Mouse (Mus musculus) heart, adult 2 months (tissue): Measurements from ENCODE around the gene Troap. TPM values are rescaled to one million over a fixed set of nuclear protein-coding genes. Genes with fewer than 3 reads are reported as not detected.
A peak's percentile ranks its signal among the peaks of the same experiment; 100 is the strongest.

Experiments used
- DNase-seq, 2 experiments: peaks; one replicate each; pipeline ENCODE4 v3.0.0; 2021
- H3K27ac ChIP-seq: fragments of 200-600 bp; 2 replicates; pipeline ENCODE4 v1.8.1; 2022
- H3K27me3 ChIP-seq: fragments of 200-500 bp; 2 replicates; pipeline ENCODE4 v1.6.1; 2012; ENCODE audit warnings: mild to moderate bottlenecking, low read length, inconsistent platforms, mixed read lengths; ENCODE audit not compliant: control insufficient read depth, insufficient read depth
- H3K36me3 ChIP-seq: fragments of 200-500 bp; 2 replicates; pipeline ENCODE4 v1.6.1; 2012; ENCODE audit warnings: low read length, inconsistent platforms; ENCODE audit not compliant: control insufficient read depth, insufficient read depth
- H3K4me1 ChIP-seq: fragments of 200-500 bp; 2 replicates; pipeline ENCODE4 v1.6.1; 2011; ENCODE audit warnings: low read length; ENCODE audit not compliant: control insufficient read depth, insufficient read depth
- H3K4me3 ChIP-seq: fragments of 200-600 bp; 2 replicates; pipeline ENCODE4 v1.8.1; 2022
- H3K79me2 ChIP-seq: fragments of 200-500 bp; replicated peaks from 2 replicates; pipeline ENCODE4 v1.6.1; 2012; ENCODE audit warnings: mild to moderate bottlenecking, inconsistent platforms, low read length, moderate library complexity, mixed read lengths; ENCODE audit not compliant: control insufficient read depth, insufficient read depth
- H3K9ac ChIP-seq: fragments of 200-500 bp; 2 replicates; pipeline ENCODE4 v1.6.1; 2012; ENCODE audit warnings: low read depth, mild to moderate bottlenecking, control low read depth, inconsistent platforms, low read length, mixed read lengths
- CTCF ChIP-seq: fragments of 200-600 bp; IDR thresholded peaks from 2 replicates; pipeline ENCODE4 v1.8.1; 2022; ENCODE audit warnings: antibody characterized with exemption, mild to moderate bottlenecking, moderate library complexity
- EP300 ChIP-seq: fragments of 200-500 bp; IDR thresholded peaks from 2 replicates; pipeline ENCODE4 v1.6.1; 2011; ENCODE audit warnings: low read depth, low read length, control low read depth; ENCODE audit not compliant: insufficient read depth
- POLR2A ChIP-seq: fragments of 200-500 bp; IDR thresholded peaks from 2 replicates; pipeline ENCODE4 v1.6.1; 2011; ENCODE audit warnings: mild to moderate bottlenecking, low read depth, low read length, control low read depth; ENCODE audit not compliant: insufficient read depth
- WGBS: fragments of 180-500 bp; shearing (Covaris S2); methylation state at CpG from one replicate; pipeline ENCODE4 v1.1.7; 2018; 5-methylcytosine and 5-hydroxymethylcytosine counted together
- intact Hi-C: fragments of 180-260 bp; cut with DNase I; formaldehyde crosslinking; loops from one replicate; pipeline ENCODE4 v1.15.1; 2025
- polyA plus RNA-seq: library from polyadenylated mRNA; depleted of rRNA; stranded (reverse); fragments of >200 nt; gene quantifications from 2 replicates; pipeline ENCODE4 v1.2.3, GENCODE M21; 2012
- total RNA-seq, 2 experiments: library from RNA; stranded (reverse); gene quantifications; 2 replicates each; pipeline ENCODE4 v1.2.3; 2021

The Troap gene
- total and polyA plus RNA-seq, 3 experiments = 0.31 to 0.53 TPM; not detected in 1

DNA sequence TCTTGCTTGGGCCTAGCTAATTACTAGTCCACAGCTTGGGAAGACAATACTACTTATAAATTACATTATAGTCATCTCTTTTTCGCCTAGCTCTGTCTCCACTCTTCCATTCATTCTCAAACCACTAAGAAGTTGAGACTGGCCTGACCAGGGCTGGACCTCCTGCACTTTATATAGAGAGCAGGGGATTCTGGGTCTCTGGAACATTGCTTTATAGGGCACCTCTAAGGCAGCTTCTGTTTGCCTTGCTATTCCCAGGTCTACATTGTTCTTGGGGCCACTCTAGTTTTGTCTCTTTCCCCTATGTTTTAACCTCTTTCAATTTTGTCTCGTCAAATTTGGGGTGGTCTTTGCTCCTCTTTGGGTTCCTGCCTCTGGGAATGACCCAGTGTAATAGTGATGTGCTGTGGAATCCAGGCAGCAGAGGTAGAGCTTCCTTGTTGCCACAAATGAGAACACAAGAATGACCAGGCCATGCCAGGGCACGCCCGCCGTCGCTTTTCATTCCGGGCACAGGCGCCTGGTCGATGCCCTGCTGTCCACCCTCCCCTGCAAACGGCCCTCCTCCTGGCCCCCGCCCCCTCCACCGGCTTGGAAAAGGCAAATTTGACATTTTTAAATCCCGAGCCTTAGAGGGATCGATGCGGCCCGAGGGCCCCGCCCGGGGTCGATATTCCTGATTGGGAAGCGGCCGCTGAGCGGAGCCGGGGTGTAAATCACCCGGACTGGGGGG, 21.9 kb downstream of the Troap start:
- H3K36me3 ChIP-seq = no peaks in the 10 kb centered on the region
- no peak for DNase-seq
- peaks cover 3% of the 10 kb centered on the region for H3K4me1 ChIP-seq
- H3K4me3 ChIP-seq = no peak overlapping the region; the same call in 1 of the 2 replicates
- H3K79me2 ChIP-seq = no peaks in the 10 kb centered on the region
- intact Hi-C loops = no loop called here
- 24% methylated on average over 24 of the region's 24 CpGs for WGBS
- TF ChIP-seq EP300 = no peak
- no peak for TF ChIP-seq CTCF
- TF ChIP-seq POLR2A = no peak
- no peak overlapping the region for H3K9ac ChIP-seq
- peaks cover 18% of the 10 kb centered on the region for H3K27me3 ChIP-seq
- H3K27ac ChIP-seq = no peak overlapping the region

DNA sequence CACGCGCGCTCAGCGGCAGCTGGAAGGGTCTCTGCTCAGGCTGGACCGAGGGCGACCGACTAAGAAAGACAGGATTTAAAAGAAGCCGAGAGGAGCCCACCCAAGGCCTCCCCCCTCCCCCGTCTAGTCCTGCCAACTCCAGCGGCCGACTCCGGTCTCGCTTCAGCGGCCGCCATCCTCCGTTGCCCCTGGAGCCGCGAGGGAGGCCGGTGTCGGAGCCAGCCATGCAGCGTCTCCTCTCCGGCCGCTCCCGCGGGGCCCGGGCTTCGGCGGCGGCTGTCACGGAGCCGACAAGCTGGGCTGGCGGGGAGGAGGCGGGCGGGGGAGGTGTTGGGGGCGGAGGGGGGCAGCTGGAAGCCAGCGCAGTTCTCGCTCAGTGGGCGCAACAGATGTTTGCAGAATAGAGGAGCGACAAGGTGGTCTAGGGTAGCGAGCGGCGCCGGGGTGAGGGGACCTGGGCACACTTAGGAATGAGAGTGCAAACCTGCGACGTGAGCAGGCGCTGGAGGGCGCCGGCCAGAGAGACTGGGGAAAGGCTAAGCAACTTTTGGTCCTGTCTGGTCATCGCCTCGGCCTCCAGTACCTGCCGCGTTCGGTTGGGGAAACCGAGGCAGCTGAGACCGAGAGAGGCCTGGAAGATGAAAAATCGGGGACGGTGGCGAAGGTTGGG, 22.6 kb downstream of the Troap start:
- DNase-seq = peak in 1 of 2 experiments; percentile 48
- WGBS = 1% methylated on average over 57 of the region's 58 CpGs
- intact Hi-C loops = no loop called here
- H3K27ac ChIP-seq = no peak overlapping the region
- no peak overlapping the region for H3K9ac ChIP-seq
- peak overlapping the region; percentile 41 for H3K4me3 ChIP-seq
- no peaks in the 10 kb centered on the region for H3K79me2 ChIP-seq
- TF ChIP-seq POLR2A (no peak), EP300 (no peak), CTCF (no peak)
- H3K36me3 ChIP-seq = no peaks in the 10 kb centered on the region
- peaks cover 18% of the 10 kb centered on the region for H3K27me3 ChIP-seq
- H3K4me1 ChIP-seq = peaks cover 3% of the 10 kb centered on the region

GRCm38 (mm10) chr15:99097840-99098492, 23.6 kb downstream of the Troap start:
- intact Hi-C loops = loop anchor here (2.0 kb wide), 1 partner anchor 47 kb away; no protein-coding TSS in a partner anchor
- H3K27ac ChIP-seq = no peak overlapping the region
- no peaks in the 10 kb centered on the region for H3K36me3 ChIP-seq
- H3K9ac ChIP-seq = peak overlapping the region; percentile 34; the same call in 1 of the 2 replicates
- TF ChIP-seq CTCF = no peak
- TF ChIP-seq POLR2A = no peak
- WGBS = under 1% methylated on average over 39 of the region's 39 CpGs
- peak overlapping the region; percentile 41 for H3K4me3 ChIP-seq
- H3K4me1 ChIP-seq = peaks cover 3% of the 10 kb centered on the region
- no peaks in the 10 kb centered on the region for H3K79me2 ChIP-seq
- peak in 1 of 2 experiments; percentile 56 for DNase-seq
- H3K27me3 ChIP-seq = peaks cover 18% of the 10 kb centered on the region

- Histone ChIP-seq H3K4me3 (peak overlapping the region; percentile 41; the same call in 1 of the 2 replicates), H3K9ac (0 out of 2 replicates have a peak overlapping the region, but pooled peaks have one; percentile 34)
Measured at GRCm38 (mm10) chr15:99098493-99098861, 24.1 kb downstream of the Troap start.

GRCm38 (mm10) chr15:99099139-99099556, 24.8 kb downstream of the Troap start:
- no peak for TF ChIP-seq POLR2A
- TF ChIP-seq CTCF = peak; percentile 85
- WGBS = 6% methylated on average over 15 of the region's 15 CpGs
- H3K27ac ChIP-seq = no peak overlapping the region
- no peaks in the 10 kb centered on the region for H3K79me2 ChIP-seq
- intact Hi-C loops = loop anchor here (2.0 kb wide), 1 partner anchor 48 kb away; no protein-coding TSS in a partner anchor
- H3K36me3 ChIP-seq = no peaks in the 10 kb centered on the region
- H3K4me3 ChIP-seq = no peak overlapping the region
- H3K4me1 ChIP-seq = peaks cover 3% of the 10 kb centered on the region
- no peak overlapping the region for H3K9ac ChIP-seq
- H3K27me3 ChIP-seq = peaks cover 18% of the 10 kb centered on the region
- peak; percentile 54 to 70 for DNase-seq

More at GRCm38 (mm10) chr15:99098493-99098861, 24.1 kb downstream of the Troap start:
- H3K36me3 ChIP-seq = no peaks in the 10 kb centered on the region
- H3K79me2 ChIP-seq = no peaks in the 10 kb centered on the region
- H3K4me1 ChIP-seq = peaks cover 3% of the 10 kb centered on the region
- H3K27me3 ChIP-seq = peaks cover 18% of the 10 kb centered on the region
- intact Hi-C loops = loop anchor here (2.0 kb wide), 1 partner anchor 48 kb away; no protein-coding TSS in a partner anchor
- TF ChIP-seq CTCF = no peak
- no peak for TF ChIP-seq POLR2A
- no peak for TF ChIP-seq EP300
- H3K27ac ChIP-seq = no peak overlapping the region
- no peak for DNase-seq
- WGBS = 5% methylated on average over 9 of the region's 9 CpGs
